Mouse (Mus musculus) adrenal gland, postnatal 14 days (tissue): ENCODE measurements around the gene Fam196a. TPM values are rescaled to one million over a fixed set of nuclear protein-coding genes. Genes with fewer than 3 reads are reported as not detected.

Source experiments
- DNase-seq: peaks from one replicate; pipeline ENCODE4 v3.0.0; 2021; ENCODE audit warnings: mixed read lengths
- long read RNA-seq, 2 experiments: library from polyadenylated mRNA; stranded (forward); transcript quantifications; one replicate each; pipeline ENCODE4 v2.0.0; 2021
- total RNA-seq: library from RNA; stranded (reverse); gene quantifications from 2 replicates; pipeline ENCODE4 v1.2.3, GENCODE M21; 2021

Gene Fam196a
- 3.0 TPM in 2 replicates for total RNA-seq
- long read RNA-seq, experiment 1, partial matches to known transcripts, result 0 of 2 reads
- long read RNA-seq, experiment 1, other reads (novel, unspliced or antisense), result 1 of 2 reads
- long read RNA-seq, experiment 2, partial matches to known transcripts, result 1 of 2 reads
- long read RNA-seq, experiment 2, other reads (novel, unspliced or antisense), result 1 of 2 reads

DNA sequence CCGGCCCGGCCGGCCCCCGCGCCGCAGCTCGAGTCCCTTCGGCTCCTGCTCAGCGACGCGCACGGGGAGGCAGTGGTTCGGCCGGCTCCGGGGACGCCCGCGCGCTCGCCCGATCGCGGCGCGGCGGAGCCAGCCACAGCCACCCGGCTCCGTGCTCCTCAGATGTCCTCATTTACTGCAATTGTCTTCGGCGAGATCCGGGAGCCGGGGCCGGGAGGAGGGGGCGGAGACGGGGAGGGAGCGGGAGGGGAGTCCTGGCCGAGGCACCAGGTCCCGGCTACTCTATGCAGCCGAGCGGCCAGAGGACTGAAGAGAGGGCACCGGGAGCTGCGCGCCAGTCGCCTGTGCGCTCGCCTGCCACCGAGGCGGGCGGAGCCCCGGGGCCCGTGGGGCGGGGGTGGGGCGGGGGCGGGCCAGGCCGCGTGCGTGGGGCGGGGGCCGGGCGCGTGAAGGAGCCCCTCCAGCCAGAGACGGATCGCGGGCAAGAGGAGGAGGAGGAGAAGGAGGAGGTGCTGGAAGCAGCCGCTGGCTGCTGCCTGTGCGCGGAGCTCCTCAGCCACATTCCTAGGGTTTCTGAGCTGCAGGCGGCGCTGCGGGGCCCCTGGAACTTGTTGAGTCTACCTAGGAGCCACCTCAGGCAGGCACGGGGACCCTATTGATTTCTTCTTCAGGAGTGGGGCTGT lies at the start of gene Fam196a:
Gene Fam196a (minus strand): TSS at position 504 of the 683 bp plus-strand sequence.
- DNase-seq, result peak; percentile 71

DNA sequence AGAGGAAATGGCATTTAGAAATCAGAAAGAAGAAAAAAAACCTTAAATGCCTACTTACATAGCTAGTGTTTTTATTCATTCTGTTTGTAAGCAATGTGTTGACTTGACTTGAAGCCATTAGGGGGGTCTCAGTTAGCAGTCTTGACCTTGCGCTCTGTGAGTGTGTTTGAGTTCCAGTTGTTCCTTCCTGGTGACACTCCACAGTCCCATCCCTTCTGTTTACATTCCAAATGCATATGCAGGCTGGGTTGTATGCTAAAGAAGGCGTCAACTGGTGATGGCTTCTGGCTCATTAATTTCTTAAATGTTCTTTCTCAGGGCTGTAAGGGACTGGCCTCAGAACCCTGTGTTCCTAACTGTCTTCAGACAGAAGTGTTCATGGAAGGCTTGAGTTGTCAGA lies 23.4 kb upstream of the Fam196a start:
- DNase-seq, result no peak

DNA sequence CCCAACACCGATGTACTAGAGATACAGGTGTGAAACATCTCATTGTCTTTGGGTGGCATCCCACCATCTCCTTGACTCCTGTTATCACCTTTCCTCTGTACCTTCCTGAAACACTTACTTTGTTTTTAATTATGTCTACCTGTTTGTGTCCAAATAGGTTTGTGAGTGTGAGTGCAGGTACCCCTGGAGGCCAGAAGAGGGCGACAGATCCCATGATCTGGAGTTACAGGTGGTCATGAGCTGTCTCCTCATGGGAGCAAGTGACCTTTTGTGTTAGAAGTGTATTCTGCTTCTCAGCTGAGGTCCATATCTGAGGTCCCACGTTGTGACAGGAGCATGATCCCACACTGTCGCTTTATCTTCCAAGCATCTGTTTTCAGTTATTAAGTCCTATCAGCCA lies 22.6 kb upstream of the Fam196a start:
- peak; percentile 35 for DNase-seq

DNA sequence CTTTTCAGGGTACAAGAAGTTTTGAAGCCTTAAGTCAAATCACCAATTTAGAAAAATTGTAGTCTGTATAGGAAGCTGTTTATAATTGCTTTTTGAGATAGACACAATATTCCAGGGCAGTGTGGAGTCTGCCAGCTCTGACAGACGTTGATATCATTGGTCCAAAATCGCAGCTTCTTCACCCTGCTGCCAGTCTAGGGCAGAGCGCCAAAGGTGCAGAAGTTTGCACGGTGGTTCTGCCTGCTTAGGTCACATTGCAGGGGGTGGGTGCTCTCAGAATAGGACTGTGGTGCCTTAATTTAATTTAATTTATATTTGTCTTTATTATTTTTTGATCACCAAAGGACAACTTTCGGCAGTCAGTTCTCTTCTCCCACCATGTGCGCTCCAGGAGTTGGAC lies 20.9 kb upstream of the Fam196a start:
- no peak for DNase-seq

DNA sequence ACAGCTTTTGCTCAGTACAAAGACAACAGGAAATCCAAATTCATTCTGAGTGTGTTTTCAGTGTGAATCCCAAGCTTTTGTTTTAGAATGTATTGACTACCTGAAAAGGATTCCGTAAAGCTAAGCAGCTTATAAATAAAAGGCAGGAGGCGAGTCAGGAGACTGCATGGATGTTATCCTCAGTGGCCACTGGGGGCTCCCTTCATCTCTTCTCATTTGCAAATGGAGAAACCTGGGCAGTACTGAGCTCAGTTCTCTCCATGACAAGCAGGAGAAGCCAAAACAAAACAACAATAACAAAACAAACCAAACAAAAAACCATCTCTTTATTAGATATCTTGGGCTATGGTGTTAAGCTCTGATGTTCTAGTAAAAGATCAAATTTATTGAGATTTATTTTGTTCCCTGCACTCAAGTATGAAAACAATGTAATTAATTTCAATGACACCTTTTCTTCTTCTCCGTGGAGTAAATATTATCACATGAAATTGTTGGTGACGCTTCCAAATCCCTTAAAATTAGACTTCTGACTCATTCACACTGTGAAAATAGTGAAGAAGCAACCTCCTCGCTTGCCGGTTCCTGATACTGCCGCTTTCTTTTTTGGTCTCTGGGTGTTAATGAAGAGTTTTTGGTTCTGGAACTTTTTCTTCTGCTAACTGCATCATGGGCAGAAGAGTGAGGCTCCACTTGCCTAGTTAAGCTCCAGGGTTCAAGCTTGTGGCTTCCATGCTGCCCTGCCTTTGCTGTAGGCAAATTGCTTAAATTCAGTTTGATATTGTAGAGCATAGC lies 7.9 kb upstream of the Fam196a start:
- DNase-seq, result peak; percentile 25

DNA sequence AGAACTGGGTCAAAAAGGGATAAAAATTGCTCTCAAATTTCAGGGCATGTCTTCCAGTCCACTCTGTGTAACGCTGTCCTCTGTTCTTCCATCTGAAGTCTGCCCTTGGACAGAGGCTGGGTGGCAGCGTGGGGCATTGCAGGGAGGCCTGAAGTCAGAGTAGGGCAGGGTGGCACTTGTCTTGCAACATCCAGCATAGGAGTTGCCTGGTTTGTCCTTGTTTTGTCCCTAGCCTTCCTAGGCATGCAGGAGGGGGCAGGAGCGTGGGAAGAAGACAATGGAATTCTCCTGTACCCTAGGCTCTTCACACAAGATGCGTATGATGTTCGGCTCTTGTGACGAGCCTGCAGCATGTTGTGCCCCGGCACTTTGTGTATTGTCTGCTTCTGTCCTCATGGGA lies 5.5 kb upstream of the Fam196a start:
- peak; percentile 76 for DNase-seq

DNA sequence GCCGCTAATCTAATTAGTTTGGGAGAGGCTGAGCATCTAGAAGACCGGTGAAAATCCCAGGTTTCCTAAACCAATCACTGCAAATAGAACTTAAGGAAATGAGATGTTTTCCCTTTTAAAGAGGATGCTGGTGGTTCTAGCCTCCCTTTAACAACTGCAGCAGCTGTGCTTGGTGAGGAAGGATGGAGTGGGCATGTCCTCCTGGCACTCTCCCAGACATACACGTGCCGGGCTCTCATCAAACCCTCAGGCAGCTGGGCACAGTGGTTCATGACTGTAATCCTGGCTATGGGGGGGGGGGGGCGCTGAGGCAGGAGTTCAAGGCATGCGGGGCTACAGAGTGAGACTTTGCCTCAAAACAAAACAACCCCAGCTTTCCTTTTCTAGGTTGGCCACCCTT lies 4.8 kb upstream of the Fam196a start:
- DNase-seq, result peak; percentile 16

DNA sequence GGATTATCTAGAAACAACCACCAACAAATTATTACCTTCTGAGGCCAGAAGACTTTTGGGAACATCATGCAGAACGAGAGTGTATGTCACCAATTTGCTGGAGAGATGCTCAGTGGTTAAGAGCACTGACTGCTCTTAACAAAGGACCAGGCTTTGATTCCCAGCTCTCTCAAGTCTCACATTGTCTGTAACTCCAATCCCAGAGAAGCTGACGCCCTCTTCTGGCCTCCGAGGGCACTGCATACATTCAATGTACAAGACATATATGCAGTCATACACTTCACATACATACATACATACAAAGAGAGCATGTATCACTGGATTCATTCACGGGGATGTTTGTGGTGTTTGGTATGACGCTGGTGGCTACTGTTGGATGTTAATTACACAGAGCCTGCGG lies 3.7 kb upstream of the Fam196a start:
- DNase-seq, result no peak

DNA sequence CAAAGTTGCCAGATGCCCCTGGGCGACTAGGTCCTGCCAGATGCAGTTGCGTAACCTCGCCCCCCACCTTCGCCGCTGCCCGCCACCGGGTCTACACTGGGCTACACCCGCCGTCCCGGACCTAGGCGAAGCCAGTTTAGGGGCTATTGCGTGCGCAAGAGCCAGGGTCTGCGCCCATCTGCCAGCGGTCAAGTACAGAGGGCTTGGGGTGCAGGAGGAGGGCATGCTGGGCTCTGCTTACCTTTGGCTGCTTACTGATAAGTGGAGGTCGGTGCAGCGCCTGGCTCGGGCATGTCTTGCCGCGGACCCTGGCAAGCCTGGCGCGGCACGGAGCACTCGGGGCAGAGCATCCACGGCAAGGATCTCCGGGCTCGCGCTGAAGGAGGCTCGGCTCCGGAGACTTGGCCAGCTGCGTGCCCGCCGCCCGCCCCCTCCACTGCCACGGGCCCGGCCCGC lies 731 bp downstream of the Fam196a start:
- peak; percentile 19 for DNase-seq

DNA sequence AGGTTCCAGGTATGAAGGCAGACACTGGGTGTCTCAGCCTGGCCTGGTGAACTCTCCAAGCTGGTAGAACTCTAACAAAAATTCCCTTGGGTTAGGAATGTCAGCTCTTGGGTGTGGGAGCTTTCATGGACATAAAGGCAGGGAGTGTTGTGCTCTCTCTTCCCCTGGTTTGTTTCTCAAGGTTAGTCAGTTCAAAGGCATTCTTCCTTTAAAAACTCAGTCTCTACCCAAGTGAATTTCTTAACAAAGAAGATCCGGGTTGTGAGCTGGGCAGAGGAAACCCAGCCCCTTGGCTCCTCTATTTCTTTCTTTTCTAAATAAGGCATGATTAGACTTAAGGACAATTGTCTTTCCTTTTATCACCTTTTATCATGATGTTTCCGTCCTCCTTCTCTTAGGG lies 6.3 kb downstream of the Fam196a start:
- DNase-seq, result no peak

DNA sequence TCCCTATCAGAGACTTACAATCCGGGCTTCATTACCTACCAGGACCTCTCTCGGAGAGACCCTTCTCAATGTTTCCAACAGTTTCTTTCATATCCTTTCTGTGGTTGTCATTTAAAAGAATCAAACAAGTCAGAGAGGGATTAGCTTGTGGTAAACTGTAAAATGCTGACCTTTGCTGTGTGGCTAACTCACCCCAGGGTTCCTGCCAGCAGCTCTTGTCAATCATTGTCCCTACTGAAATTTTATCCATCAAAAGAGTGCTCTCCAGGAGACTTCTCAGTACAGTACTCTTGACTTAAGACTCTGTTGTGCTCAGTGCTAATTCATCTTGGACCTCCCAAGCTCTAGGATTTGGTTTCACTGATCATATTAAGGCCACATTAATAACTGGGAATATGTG lies 36.2 kb downstream of the Fam196a start:
- DNase-seq, result no peak

DNA sequence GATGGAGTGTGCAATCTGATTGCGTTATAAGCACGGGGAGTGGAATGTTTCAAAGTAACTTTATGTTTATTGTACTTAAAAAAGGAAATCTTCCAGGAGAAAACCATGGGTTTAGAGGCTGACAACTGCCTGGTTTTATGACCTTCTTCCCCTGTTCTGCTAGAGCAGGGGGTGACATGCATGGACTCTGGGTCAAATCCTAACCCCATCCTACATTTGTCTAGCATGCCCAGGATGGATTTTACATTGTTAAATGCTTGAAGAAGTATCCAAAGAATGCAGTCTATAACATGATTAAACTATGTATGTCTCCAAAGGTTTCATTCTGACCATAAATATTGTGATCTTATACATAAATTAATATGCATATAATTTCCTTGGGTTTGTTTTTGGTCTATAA lies 38.8 kb downstream of the Fam196a start:
- no peak for DNase-seq

DNA sequence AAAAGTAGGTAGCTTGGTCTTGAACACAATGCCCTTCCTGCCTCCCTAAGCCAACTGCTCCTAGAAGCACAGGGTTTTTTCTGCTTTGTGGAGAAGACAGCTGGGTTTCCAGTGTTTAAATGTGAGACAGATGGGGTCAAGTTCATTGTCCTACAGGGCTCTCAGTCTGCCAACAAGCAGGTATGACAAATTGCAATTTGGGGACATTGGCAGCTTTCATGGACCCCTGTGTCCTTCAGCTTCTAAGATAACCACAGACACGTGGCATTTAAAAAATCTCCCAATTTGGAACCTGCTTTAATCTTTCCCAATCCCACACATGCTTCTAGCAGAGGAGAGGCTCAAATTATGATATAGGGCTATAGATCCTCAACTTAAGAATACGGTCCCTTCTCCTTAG lies 43.6 kb downstream of the Fam196a start:
- DNase-seq, result no peak

DNA sequence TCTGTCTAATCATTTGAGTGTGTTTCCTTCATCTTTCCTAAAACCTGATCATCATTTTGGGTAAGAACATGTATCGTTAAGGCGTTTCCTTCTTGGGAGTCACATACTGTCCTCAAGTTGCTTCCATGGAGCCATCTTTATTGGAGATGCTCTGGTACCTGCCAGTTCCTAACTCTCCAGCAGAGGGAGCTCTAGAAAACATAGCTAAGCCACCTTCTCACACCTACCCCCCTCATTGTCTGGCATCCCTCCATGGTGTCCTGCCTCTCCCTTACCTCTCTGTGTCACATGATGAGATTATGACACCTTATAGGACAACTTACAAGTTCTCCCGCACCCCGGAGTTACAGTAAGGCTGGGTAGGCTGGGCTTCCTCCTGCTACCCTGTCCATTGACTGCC lies 45.3 kb downstream of the Fam196a start:
- DNase-seq, result peak; percentile 66

DNA sequence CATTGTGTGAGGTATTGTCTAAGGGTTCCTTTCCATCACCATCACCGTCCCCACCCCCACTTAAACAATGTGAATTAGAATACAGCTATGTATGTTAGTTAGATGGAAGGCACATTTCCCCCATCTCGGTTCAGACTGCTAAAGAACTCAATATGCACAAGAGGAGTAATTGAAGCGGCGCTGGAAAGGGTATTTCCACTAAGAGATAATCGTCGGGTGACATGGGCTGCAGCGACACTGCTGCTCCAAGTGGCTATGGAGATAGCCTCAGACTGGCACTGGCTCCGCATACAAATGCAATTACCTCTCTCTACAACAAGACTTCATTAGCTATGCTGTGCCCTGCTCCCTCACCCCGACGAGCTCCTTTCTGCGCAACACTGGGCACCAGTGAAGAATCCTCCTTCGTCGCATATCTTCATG lies 45.8 kb downstream of the Fam196a start:
- DNase-seq, result no peak

DNA sequence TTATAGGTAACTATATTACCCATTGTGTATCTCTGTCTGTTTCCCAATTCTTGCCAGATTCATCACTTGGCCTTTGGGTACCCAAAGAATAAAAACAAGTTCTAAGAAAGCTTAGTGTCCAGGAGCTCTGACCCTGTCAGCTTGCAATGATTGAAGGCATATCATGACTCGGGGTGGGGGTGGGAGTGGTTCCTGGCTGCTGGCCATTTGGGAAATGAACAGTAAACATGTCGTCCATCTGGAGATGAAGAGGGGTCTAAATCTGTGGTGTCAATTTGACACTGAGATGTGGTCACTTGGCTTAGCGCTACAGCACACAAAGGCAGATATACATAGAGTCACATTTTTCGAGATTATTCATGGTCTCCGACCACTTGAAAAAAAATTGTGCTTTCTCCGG lies 54.7 kb downstream of the Fam196a start:
- DNase-seq, result no peak

DNA sequence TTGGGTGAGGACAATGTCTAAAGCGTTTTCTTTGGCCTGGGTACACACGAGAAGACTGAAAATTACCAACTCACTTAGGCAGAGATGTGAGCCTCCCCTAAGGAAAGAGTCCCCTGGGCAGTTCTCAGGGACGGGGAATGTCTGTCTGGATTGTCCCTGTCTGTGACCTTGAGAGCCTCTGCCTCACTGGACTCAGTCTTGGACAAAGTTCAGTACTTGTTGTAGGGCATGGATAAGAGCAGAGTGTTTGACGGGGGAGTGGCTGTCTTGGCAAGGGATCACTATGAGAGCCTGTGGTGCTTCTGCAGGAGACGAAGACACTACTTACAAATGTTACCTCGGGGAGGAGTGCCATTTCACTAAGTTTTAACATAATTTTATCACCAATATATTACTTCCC lies 57.8 kb downstream of the Fam196a start:
- peak; percentile 48 for DNase-seq

DNA sequence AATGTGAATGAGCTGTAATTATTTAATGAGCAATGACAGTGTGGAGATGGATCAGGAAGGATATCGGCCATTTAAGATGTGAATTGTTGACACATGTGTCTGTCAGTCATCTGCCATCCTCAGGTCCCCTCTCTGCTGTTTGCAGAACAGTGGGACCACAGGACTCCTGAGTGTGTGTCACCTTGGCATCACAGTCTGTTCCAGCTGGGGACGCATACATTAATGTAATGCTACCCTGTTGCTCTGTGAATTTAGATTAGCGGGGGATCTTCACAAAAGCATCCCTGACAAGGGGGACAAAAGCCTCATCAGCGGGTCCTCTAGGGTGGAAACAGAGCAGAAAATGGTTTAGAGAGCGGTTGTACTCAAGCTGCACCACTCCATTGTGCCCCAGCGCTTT lies 59.2 kb downstream of the Fam196a start:
- DNase-seq, result no peak

DNA sequence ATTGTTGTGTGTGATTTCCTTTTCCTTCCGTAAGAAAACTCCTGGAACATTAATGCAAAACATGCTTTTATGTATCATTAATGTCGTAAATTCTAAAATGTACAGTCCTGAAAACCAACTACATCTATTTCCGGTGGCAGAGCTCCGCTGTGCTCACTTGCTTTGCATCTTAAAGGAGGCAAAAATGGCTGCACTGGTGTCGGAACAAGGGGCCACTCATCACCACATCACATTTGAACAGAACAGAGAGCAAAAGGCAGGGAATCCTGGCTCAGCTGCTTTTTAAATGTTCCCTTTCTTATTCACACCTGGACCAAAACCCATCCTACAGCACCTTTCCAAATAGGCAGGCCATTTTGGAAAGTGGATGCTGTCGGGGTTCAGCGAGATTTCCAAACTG lies 65.2 kb downstream of the Fam196a start:
- DNase-seq, result no peak

DNA sequence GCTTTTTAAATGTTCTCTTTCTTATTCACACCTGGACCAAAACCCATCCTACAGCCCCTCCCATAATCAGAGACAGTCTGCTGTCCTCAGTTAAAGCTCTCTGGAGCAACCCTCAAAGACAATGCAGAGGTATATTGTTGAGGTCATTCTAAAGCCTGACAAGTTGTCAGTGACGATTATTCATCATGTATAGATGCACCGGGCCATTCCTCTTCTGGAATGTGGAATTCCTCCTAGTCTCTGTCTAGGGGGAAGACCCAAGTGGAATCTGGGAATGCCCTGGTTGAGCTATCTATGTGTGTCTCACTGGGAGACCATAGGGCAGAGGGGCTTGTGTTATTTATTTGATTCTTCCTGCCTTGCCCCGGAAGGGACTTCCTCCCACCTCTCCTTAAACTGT lies 65.7 kb downstream of the Fam196a start:
- DNase-seq, result no peak

DNA sequence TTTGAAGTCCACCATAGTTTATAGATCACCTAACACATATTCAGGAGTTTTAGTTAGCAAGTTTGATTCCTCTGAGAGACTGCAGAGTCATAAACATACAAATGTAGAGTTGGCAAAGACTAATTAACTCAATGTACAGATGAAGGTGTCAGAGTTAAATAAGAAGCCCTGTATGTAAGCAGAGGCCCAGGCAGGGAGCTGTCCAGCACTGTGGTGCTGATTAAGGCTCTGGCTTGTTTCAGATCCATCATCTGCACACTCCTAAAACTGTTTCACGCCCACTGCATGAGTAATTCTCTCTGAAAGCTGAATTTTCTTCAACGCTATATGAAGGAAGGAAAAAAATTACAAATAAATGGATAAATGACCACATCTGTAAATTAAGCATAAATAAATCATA lies 74.1 kb downstream of the Fam196a start:
- DNase-seq, result peak; percentile 50

DNA sequence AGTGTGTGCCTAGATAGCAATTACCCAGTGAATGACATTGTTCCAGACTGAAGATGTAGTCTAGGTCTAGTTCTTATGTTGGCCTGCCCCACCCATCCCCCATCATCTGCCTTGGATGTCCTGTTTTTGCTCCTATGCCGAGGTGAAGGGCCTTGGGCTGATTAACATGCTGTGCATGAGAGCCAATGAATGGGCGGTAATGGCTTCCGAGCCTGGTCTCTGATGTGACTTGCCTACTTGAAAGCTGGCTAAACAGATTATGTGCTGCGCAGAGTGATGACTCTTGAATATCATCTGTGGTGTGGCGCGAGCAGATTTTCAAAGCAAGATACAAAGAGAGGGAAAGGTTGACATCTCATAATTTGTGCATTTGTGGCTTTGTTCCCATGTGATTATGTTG lies 76.2 kb downstream of the Fam196a start:
- DNase-seq, result no peak

DNA sequence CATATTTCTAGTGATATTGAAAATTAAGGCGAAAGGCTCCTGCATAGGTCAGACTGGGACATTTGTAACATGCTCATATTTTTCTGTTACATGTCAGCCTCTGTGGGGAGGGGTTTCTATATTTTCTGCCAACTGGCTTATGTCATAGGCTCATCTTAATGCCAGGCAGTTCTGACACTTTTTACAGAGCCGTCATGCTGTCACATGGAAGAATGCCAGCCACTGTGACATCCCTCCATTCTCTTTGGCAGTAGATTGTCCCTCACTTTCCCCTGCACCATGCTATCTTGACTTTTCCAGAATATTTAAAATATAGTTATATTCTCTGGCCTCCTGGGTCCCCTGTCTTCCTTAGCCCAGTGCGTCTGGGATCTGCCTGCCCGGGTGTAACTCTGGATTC lies 95.5 kb downstream of the Fam196a start:
- no peak for DNase-seq

DNA sequence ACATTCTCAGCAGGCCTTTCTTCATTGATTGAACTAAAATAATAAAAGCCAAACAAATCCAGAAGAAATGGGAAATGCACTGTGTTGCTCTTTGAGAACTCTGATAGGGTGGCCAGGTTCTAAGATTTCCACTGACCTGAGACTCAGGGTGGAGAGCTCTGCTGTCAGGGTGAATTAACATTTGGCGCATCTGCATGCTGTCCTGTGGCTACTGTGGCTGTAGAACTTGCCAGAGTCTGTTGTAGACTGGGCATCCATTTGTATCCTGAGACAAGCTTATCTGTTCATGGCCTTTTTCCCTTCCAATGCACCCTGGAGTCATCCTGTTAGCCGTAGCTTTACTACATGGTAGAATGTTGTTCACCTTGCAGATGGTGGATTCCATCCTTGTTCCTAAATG lies 98.2 kb downstream of the Fam196a start:
- no peak for DNase-seq
